ENCODE assay signal across 14 mouse cellular contexts in the genomic region with DNA sequence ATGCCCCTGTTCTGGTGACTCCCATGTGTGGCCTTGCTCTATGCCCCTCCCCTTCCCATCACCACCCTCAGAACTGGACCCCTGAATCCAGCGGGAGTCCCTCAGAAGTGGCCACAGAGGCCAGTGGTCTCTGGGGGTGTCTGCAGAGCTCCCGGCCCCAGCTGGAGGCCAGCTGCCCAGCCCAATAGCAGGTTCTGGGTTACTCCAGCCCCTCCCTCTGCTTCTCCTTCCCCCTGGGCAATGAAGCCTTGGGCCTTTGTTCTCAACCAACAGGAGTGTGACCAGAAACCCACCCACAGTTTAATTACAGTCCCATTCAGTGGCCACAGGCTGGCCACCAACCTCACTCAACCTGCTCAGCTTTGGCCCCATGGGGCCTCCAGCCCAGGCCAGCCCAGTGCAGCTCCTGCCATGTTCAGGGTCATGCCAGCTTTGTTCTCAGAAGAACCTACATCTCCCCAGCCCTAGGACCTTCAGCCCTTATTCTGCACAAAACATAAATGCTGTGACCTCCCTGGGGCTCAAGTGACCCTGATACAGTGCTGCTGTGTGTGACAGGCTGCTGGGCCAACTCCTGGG. TPM values are rescaled to one million over a fixed set of nuclear protein-coding genes. Genes with fewer than 3 reads are reported as not detected.
DNase-seq lines count a peak whose midpoint lies in the region; ATAC-seq and TF ChIP-seq lines count a peak whose summit lies in the region.
"Had no signal": no experiment of that assay in that cellular context is flagged by ENCODE, and none has a peak within 500 bp of the region (broad histone marks: within the 10 kb centered on the region; RNA-seq: fewer than 3 reads in every experiment).

No protein-coding gene starts in this region.

- no peaks in the 10 kb centered on the region; the same call in 1 of the 2 replicates for H3K27me3 ChIP-seq in heart, embryonic 15.5 days
- no peaks in the 10 kb centered on the region for H3K27me3 ChIP-seq in liver, adult 2 months (ENCODE audit: control insufficient read depth, insufficient read depth, low read length)
- H3K27me3 ChIP-seq in liver, embryonic 12.5 days (replicated peaks) = peaks cover 28% of the 10 kb centered on the region
- no peaks in the 10 kb centered on the region for H3K27me3 ChIP-seq in embryonic facial prominence, embryonic 11.5 days (ENCODE audit: control insufficient read depth, insufficient read depth, low read length)
- H3K27me3 ChIP-seq: limb, embryonic 13.5 days had no signal

- DNase-seq in adrenal gland, postnatal 14 days = peak; percentile 53
- DNase-seq in adrenal gland, adult 2 months = no peak
- DNase-seq in heart, adult 11 months = no peak
- no peak for DNase-seq in liver, adult 2 months (ENCODE audit: extremely low read depth, low read depth, low spot score)
- no peak for DNase-seq in embryonic facial prominence, embryonic 11.5 days (ENCODE audit: low spot score)
- no peak for DNase-seq in thymus, postnatal 0 days (ENCODE audit: low spot score)
- DNase-seq: cerebellum, adult 2 months; gastrocnemius, postnatal 25 days; lung, postnatal 10 days had no signal

- H3K36me3 ChIP-seq in heart, embryonic 15.5 days = no peaks in the 10 kb centered on the region
- H3K36me3 ChIP-seq in liver, adult 2 months (ENCODE audit: control insufficient read depth, insufficient read depth, low read length) = no peaks in the 10 kb centered on the region
- no peaks in the 10 kb centered on the region for H3K36me3 ChIP-seq in liver, embryonic 12.5 days
- no peaks in the 10 kb centered on the region for H3K36me3 ChIP-seq in embryonic facial prominence, embryonic 11.5 days (replicated peaks; ENCODE audit: control insufficient read depth, insufficient read depth, low read depth, low read length)
- H3K36me3 ChIP-seq: limb, embryonic 13.5 days had no signal

- H3K4me3 ChIP-seq in heart, embryonic 15.5 days = no peak overlapping the region
- no peak overlapping the region for H3K4me3 ChIP-seq in liver, adult 2 months (ENCODE audit: insufficient read depth, low read depth, low read length)
- H3K4me3 ChIP-seq in liver, embryonic 12.5 days = no peak overlapping the region
- no peak overlapping the region for H3K4me3 ChIP-seq in embryonic facial prominence, embryonic 11.5 days (ENCODE audit: low read depth, low read length)
- H3K4me3 ChIP-seq: limb, embryonic 13.5 days had no signal

- peak overlapping the region; percentile 55 for H3K27ac ChIP-seq in heart, embryonic 15.5 days
- H3K27ac ChIP-seq in liver, adult 2 months (replicated peaks; ENCODE audit: insufficient read depth, low read depth, low read length) = peak overlapping the region; percentile 54
- no peak overlapping the region; the same call in 1 of the 2 replicates for H3K27ac ChIP-seq in liver, embryonic 12.5 days
- H3K27ac ChIP-seq in embryonic facial prominence, embryonic 11.5 days (replicated peaks; ENCODE audit: low read depth, low read length) = no peak overlapping the region
- H3K27ac ChIP-seq: limb, embryonic 13.5 days had no signal

- no peak overlapping the region for H3K9ac ChIP-seq in heart, embryonic 15.5 days
- H3K9ac ChIP-seq in liver, adult 2 months (ENCODE audit: low read depth, low read length) = no peak overlapping the region
- no peak overlapping the region for H3K9ac ChIP-seq in liver, embryonic 12.5 days
- no peak overlapping the region for H3K9ac ChIP-seq in embryonic facial prominence, embryonic 11.5 days (replicated peaks; ENCODE audit: low read length)
- H3K9ac ChIP-seq: limb, embryonic 13.5 days had no signal

- no peak overlapping the region for H3K4me2 ChIP-seq in heart, embryonic 15.5 days
- no peak overlapping the region for H3K4me2 ChIP-seq in liver, embryonic 12.5 days
- no peak overlapping the region for H3K4me2 ChIP-seq in embryonic facial prominence, embryonic 11.5 days (ENCODE audit: low read depth, low read length)
- H3K4me2 ChIP-seq: limb, embryonic 13.5 days had no signal

- H3K79me2 ChIP-seq in liver, adult 2 months (ENCODE audit: control insufficient read depth, insufficient read depth, low read length) = no peaks in the 10 kb centered on the region

- ATAC-seq in heart, embryonic 15.5 days (replicated peaks; ENCODE audit: insufficient number of reproducible peaks, insufficient read depth, low FRiP score, low read depth) = no peak
- ATAC-seq in liver, embryonic 12.5 days = no peak
- 0 out of 2 replicates have a peak, but pooled peaks have one; percentile 16 for ATAC-seq in embryonic facial prominence, embryonic 11.5 days (replicated peaks; ENCODE audit: insufficient number of reproducible peaks, low FRiP score, low TSS enrichment, low read depth)

- peaks cover 5% of the 10 kb centered on the region for H3K4me1 ChIP-seq in heart, embryonic 15.5 days (replicated peaks)
- peaks cover 7% of the 10 kb centered on the region for H3K4me1 ChIP-seq in liver, adult 2 months (ENCODE audit: control insufficient read depth, insufficient read depth, low read length)
- peaks cover 12% of the 10 kb centered on the region; the same call in 1 of the 2 replicates for H3K4me1 ChIP-seq in liver, embryonic 12.5 days
- no peaks in the 10 kb centered on the region for H3K4me1 ChIP-seq in embryonic facial prominence, embryonic 11.5 days (ENCODE audit: control insufficient read depth, insufficient read depth, low read length)

- TF ChIP-seq POLR2A in liver, adult 2 months (IDR thresholded peaks at IDR 0.05; ENCODE audit: extremely low read depth, insufficient read depth, low read length) = no peak

- TF ChIP-seq CTCF in liver, adult 2 months (IDR thresholded peaks at IDR 0.05; ENCODE audit: low read depth, low read length) = no peak

- WGBS in heart, embryonic 15.5 days = 71% methylated on average over 2 of the region's 2 CpGs
- 72% methylated on average over 2 of the region's 2 CpGs for WGBS in liver, adult 2 months
- WGBS in liver, embryonic 12.5 days (ENCODE audit: insufficient replicate concordance) = 69% methylated on average over 2 of the region's 2 CpGs
- WGBS in embryonic facial prominence, embryonic 11.5 days = 50% methylated on average over 2 of the region's 2 CpGs

- no peaks in the 10 kb centered on the region for H3K9me3 ChIP-seq in heart, embryonic 15.5 days (replicated peaks)
- H3K9me3 ChIP-seq in liver, embryonic 12.5 days (replicated peaks) = no peaks in the 10 kb centered on the region; the same call in 1 of the 2 replicates
- H3K9me3 ChIP-seq in embryonic facial prominence, embryonic 11.5 days (replicated peaks; ENCODE audit: control insufficient read depth, low read length) = no peaks in the 10 kb centered on the region
- H3K9me3 ChIP-seq: limb, embryonic 13.5 days had no signal

RNA-seq across cellular contexts. Expression of a gene that starts 13.1 kb away (rescaled TPM):
- total RNA-seq in adrenal gland, postnatal 14 days (2021) = 13.7 and 14.4 TPM in 2 replicates
- 1 to 10 TPM; 5.8 to 9.8 TPM for total RNA-seq in adrenal gland, adult 2 months (2021)
- 14.9 and 16.0 TPM in 2 replicates for polyA plus RNA-seq in adrenal gland, adult 2 months (2012; rRNA removed)
- 9.2 and 14.2 TPM in 2 replicates for polyA plus RNA-seq in heart, embryonic 15.5 days (2015; fragmentation: Nextera tagmentation; extraction: Ambion mirVana)
- 3.0 and 5.2 TPM in 2 replicates for total RNA-seq in liver, adult 2 months (2014; rRNA removed)
- 3.1 and 4.1 TPM in 2 replicates for polyA plus RNA-seq in liver, adult 2 months (2012; rRNA removed)
- polyA plus RNA-seq in liver, embryonic 12.5 days (2016; fragmentation: Nextera tagmentation; extraction: Ambion mirVana) = 3.0 and 3.1 TPM in 2 replicates
- polyA plus RNA-seq in embryonic facial prominence, embryonic 11.5 days (2014; fragmentation: Nextera tagmentation; extraction: Ambion mirVana) = 2.9 and 3.2 TPM in 2 replicates
- 15.1 and 15.9 TPM in 2 replicates for polyA plus RNA-seq in thymus, postnatal 0 days (2015; fragmentation: Nextera tagmentation; extraction: Ambion mirVana)
- total RNA-seq: megakaryocyte-erythroid progenitor cell, adult 5-6 weeks; neutrophil, adult 5-6 weeks had no signal

RNA-seq across cellular contexts. Expression of a gene that starts 23.9 kb away (rescaled TPM):
- total RNA-seq in adrenal gland, postnatal 14 days (2021) = 18.1 and 18.6 TPM in 2 replicates
- total RNA-seq in adrenal gland, adult 2 months (2021) = 10 to 100 TPM; 21.2 to 22.0 TPM
- polyA plus RNA-seq in adrenal gland, adult 2 months (2012; rRNA removed) = 27.6 and 30.1 TPM in 2 replicates
- 10.3 and 14.7 TPM in 2 replicates for polyA plus RNA-seq in heart, embryonic 15.5 days (2015; fragmentation: Nextera tagmentation; extraction: Ambion mirVana)
- total RNA-seq in liver, adult 2 months (2014; rRNA removed) = 4.4 and 7.5 TPM in 2 replicates
- 13.4 and 14.8 TPM in 2 replicates for polyA plus RNA-seq in liver, adult 2 months (2012; rRNA removed)
- 9.8 and 10.3 TPM in 2 replicates for polyA plus RNA-seq in liver, embryonic 12.5 days (2016; fragmentation: Nextera tagmentation; extraction: Ambion mirVana)
- polyA plus RNA-seq in embryonic facial prominence, embryonic 11.5 days (2014; fragmentation: Nextera tagmentation; extraction: Ambion mirVana) = 9.2 and 9.6 TPM in 2 replicates
- polyA plus RNA-seq in thymus, postnatal 0 days (2015; fragmentation: Nextera tagmentation; extraction: Ambion mirVana) = 12.3 and 12.4 TPM in 2 replicates

RNA-seq across cellular contexts. Expression of a gene that starts 38.6 kb away (rescaled TPM):
- total RNA-seq in adrenal gland, postnatal 14 days (2021) = 3.7 and 6.2 TPM in 2 replicates
- 10 to 100 TPM in 1 of 2 experiments, 1 to 10 TPM in 1; 3.1 to 28.4 TPM for total RNA-seq in adrenal gland, adult 2 months (2021)
- polyA plus RNA-seq in adrenal gland, adult 2 months (2012; rRNA removed) = 12.8 and 21.4 TPM in 2 replicates
- polyA plus RNA-seq in heart, embryonic 15.5 days (2015; fragmentation: Nextera tagmentation; extraction: Ambion mirVana) = 0.63 and 0.76 TPM in 2 replicates
- 3.2 and 5.5 TPM in 2 replicates for total RNA-seq in liver, adult 2 months (2014; rRNA removed)
- polyA plus RNA-seq in liver, adult 2 months (2012; rRNA removed) = 4.1 and 6.1 TPM in 2 replicates
- polyA plus RNA-seq in liver, embryonic 12.5 days (2016; fragmentation: Nextera tagmentation; extraction: Ambion mirVana) = 1.0 and 1.4 TPM in 2 replicates
- 0.34 and 0.46 TPM in 2 replicates for polyA plus RNA-seq in embryonic facial prominence, embryonic 11.5 days (2014; fragmentation: Nextera tagmentation; extraction: Ambion mirVana)
- polyA plus RNA-seq in thymus, postnatal 0 days (2015; fragmentation: Nextera tagmentation; extraction: Ambion mirVana) = 0.13 and 0.30 TPM in 2 replicates
- total RNA-seq: megakaryocyte-erythroid progenitor cell, adult 5-6 weeks had no signal

RNA-seq across cellular contexts. Expression of a gene that starts 41.4 kb away (rescaled TPM):
- total RNA-seq in adrenal gland, postnatal 14 days (2021) = 0.41 TPM in 1 of 2 replicates, not detected in the other
- total RNA-seq in adrenal gland, adult 2 months (2021) = 1 to 10 TPM in 1 of 2 experiments, under 1 TPM in 1; 0.23 to 2.2 TPM
- 0.34 and 0.91 TPM in 2 replicates for polyA plus RNA-seq in adrenal gland, adult 2 months (2012; rRNA removed)
- 0.44 and 2.2 TPM in 2 replicates for polyA plus RNA-seq in heart, embryonic 15.5 days (2015; fragmentation: Nextera tagmentation; extraction: Ambion mirVana)
- not detected in 2 replicates for total RNA-seq in liver, adult 2 months (2014; rRNA removed)
- polyA plus RNA-seq in liver, adult 2 months (2012; rRNA removed) = not detected in 2 replicates
- 0.07 TPM in 1 of 2 replicates, not detected in the other for polyA plus RNA-seq in liver, embryonic 12.5 days (2016; fragmentation: Nextera tagmentation; extraction: Ambion mirVana)
- polyA plus RNA-seq in embryonic facial prominence, embryonic 11.5 days (2014; fragmentation: Nextera tagmentation; extraction: Ambion mirVana) = 2.2 and 2.3 TPM in 2 replicates
- polyA plus RNA-seq in thymus, postnatal 0 days (2015; fragmentation: Nextera tagmentation; extraction: Ambion mirVana) = 3.9 and 4.2 TPM in 2 replicates
- total RNA-seq: gastrocnemius, postnatal 25 days; megakaryocyte-erythroid progenitor cell, adult 5-6 weeks had no signal

Comparison
In these comparisons a context has a peak if more than half of its experiments do, and no peak if none do; other contexts are left out.
1. H3K27ac ChIP-seq: peak in heart, embryonic 15.5 days (single experiment) and liver, adult 2 months (single experiment); none in liver, embryonic 12.5 days (single experiment) and embryonic facial prominence, embryonic 11.5 days (single experiment).